Mouse (Mus musculus) cerebellum, adult 2 months (tissue): ENCODE measurements at regions not wholly inside any gene's neighbourhood (a gene's known extent, or its start where the extent isn't known, plus 50 kb on each side); places are given as distances from the start of the nearest gene placed in this dataset.

Source experiments
- DNase-seq, 2 experiments: peaks; one replicate each; pipeline ENCODE4 v3.0.0; 2021
- H3K27ac ChIP-seq: fragments of 200-500 bp; 2 replicates; pipeline ENCODE4 v1.5.1; 2012; ENCODE audit warnings: low read length, control low read depth, inconsistent platforms; ENCODE audit not compliant: insufficient read depth
- H3K27me3 ChIP-seq: fragments of 200-500 bp; 2 replicates; pipeline ENCODE4 v1.6.1; 2012; ENCODE audit warnings: inconsistent platforms, mild to moderate bottlenecking, low read length, moderate library complexity; ENCODE audit not compliant: control insufficient read depth, insufficient read depth
- H3K4me1 ChIP-seq: fragments of 200-500 bp; 2 replicates; pipeline ENCODE4 v1.6.1; 2011; ENCODE audit warnings: low read length; ENCODE audit not compliant: control insufficient read depth, insufficient read depth
- H3K4me3 ChIP-seq: fragments of 200-500 bp; replicated peaks from 2 replicates; pipeline ENCODE3; 2011; ENCODE audit warnings: mild to moderate bottlenecking, low read depth, low read length, control low read depth; ENCODE audit not compliant: insufficient read depth
- CTCF ChIP-seq: fragments of 200-500 bp; IDR thresholded peaks from 2 replicates; pipeline ENCODE4 v1.5.1; 2011; ENCODE audit warnings: low read depth, mild to moderate bottlenecking, control low read depth, low read length, moderate library complexity, borderline replicate concordance; ENCODE audit not compliant: insufficient read depth
- POLR2A ChIP-seq: fragments of 200-500 bp; IDR thresholded peaks from 2 replicates; pipeline ENCODE4 v1.6.1; 2011; ENCODE audit warnings: low read length, control low read depth, borderline replicate concordance; ENCODE audit not compliant: insufficient read depth
- WGBS: fragments of 180-500 bp; shearing (Covaris S2); methylation state at CpG from one replicate; pipeline ENCODE4 v1.1.7; 2018; 5-methylcytosine and 5-hydroxymethylcytosine counted together

DNA sequence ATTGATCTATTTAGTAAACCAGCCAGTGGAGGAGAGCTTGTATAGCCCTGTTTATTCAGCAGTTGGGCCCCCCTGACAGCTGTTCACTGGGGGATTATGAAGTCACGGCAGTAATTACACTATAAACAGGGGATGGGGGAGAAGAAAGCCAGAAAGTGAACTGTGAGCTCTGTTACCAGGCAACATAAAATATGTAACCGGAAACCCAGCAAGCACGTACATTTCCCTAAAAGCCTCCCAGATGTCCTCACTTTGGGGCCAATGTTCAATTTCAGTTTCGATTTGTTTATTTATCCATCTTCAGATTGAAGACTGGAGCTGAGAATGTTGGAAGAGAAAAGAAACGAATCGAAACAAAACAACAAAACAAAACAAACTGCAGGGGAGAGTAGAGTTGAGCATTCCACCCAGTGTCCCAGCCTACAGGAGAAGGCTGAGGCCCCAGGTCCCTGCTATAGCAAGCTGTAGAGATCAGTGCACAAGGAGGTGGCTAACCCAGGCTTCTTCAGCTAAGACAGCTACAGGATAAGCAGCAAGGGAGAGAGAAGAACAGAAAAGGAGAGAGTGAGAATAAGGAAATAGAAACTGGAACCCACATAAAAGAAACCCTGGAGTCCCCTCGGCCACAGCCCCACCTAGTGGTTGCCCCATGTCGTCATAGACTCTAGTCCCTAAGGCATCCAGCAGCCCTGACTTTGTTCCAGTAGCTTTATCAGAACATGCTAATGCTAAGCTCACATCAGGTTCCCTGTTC, 517.7 kb upstream of the Gm26657 start:
- no peak overlapping the region for H3K4me3 ChIP-seq
- no peaks in the 10 kb centered on the region; the same call in 1 of the 2 replicates for H3K27me3 ChIP-seq
- H3K4me1 ChIP-seq: no peaks in the 10 kb centered on the region
- DNase-seq: peak in 1 of 2 experiments; percentile 6
- TF ChIP-seq POLR2A: no peak
- TF ChIP-seq CTCF: peak; percentile 24; the same call in 1 of the 2 replicates
- 29% methylated on average over 8 of the region's 8 CpGs for WGBS
- H3K27ac ChIP-seq: no peak overlapping the region

DNA sequence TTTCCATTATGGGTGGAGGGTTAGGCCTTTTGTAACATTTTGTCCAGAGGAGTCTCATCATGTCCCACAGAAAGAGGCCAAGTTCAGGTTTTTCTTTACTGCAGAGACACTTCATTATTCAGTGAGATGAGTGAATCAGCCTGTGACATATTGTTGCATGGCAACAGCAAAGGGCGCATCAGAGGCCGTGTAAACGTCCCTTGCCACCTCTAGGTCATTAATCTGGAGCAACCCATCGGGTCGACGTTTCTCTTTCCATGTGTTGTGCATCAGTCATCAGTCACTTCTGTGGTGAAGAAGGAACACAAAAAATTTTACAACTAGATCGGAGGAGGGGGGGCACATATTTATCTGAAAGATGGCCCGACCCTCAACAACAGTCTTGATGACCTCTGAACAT, 519.3 kb upstream of the Gm26657 start:
- DNase-seq: no peak
- TF ChIP-seq POLR2A: no peak
- no peaks in the 10 kb centered on the region for H3K4me1 ChIP-seq
- H3K27me3 ChIP-seq: no peaks in the 10 kb centered on the region; the same call in 1 of the 2 replicates
- H3K27ac ChIP-seq: no peak overlapping the region
- H3K4me3 ChIP-seq: no peak overlapping the region
- 50% methylated on average over 8 of the region's 8 CpGs for WGBS

GRCm38 (mm10) chr4:56209499-56209898, 530.4 kb upstream of the Gm26657 start:
- no peak for TF ChIP-seq POLR2A
- no peak for TF ChIP-seq CTCF
- no peaks in the 10 kb centered on the region for H3K4me1 ChIP-seq
- no peak overlapping the region for H3K27ac ChIP-seq
- WGBS: 98% methylated on average over 2 of the region's 2 CpGs
- DNase-seq: no peak
- no peak overlapping the region for H3K4me3 ChIP-seq
- H3K27me3 ChIP-seq: no peaks in the 10 kb centered on the region; the same call in 1 of the 2 replicates

GRCm38 (mm10) chr4:56207726-56208125, 532.1 kb upstream of the Gm26657 start:
- Histone ChIP-seq H3K4me1 (no peaks in the 10 kb centered on the region), H3K27ac (no peak overlapping the region), H3K4me3 (no peak overlapping the region), H3K27me3 (no peaks in the 10 kb centered on the region)
- WGBS: 40% methylated on average over 5 of the region's 5 CpGs
- TF ChIP-seq CTCF: no peak
- TF ChIP-seq POLR2A: no peak
- no peak for DNase-seq

DNA sequence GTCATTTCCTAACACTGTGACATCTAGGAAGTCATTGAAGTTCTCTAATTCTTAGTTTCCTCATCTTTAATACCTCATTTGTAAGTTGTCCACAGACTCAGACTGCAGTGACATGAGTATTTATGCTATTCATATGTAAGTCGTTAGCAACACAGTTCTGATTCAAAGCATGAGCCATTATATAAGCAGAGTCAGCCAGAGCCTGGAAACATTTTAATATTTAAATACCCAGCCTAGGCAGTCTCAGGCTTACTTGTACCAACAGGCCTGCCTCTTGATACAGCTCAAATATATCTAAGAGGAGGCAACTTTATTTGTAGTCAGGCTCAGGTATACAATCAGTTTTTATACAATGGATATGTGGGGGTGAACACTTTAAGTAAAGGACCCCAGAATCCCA, 534.8 kb upstream of the Gm26657 start:
- TF ChIP-seq POLR2A: no peak
- no peak for TF ChIP-seq CTCF
- no peak for DNase-seq
- H3K27ac ChIP-seq: no peak overlapping the region
- no peaks in the 10 kb centered on the region for H3K4me1 ChIP-seq
- WGBS: 84% methylated on average over 1 of the region's 1 CpGs
- no peak overlapping the region for H3K4me3 ChIP-seq
- no peaks in the 10 kb centered on the region for H3K27me3 ChIP-seq

DNA sequence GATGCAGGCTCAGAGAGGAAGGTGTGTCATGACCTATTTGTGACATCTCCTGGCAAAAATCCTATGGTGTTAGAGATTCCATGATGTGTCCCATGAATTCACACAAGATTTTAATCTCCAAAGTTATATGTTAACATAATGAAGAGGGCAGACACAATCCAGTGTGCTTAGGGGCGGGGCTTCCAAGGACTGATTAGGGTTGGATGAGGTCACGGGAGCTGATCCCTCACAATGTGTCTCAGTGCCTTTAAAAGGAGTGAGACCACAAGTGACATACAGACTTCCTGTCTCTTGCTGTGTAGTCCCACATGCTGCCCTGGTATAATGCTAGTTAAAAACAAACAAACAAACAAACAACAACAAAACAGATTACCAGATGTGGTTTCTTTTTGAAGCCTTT, 546.5 kb upstream of the Gm26657 start:
- no peak for DNase-seq
- TF ChIP-seq POLR2A (no peak), CTCF (no peak)
- Histone ChIP-seq H3K4me1 (no peaks in the 10 kb centered on the region), H3K4me3 (no peak overlapping the region), H3K27me3 (no peaks in the 10 kb centered on the region), H3K27ac (no peak overlapping the region)
- WGBS: 81% methylated on average over 2 of the region's 2 CpGs

DNA sequence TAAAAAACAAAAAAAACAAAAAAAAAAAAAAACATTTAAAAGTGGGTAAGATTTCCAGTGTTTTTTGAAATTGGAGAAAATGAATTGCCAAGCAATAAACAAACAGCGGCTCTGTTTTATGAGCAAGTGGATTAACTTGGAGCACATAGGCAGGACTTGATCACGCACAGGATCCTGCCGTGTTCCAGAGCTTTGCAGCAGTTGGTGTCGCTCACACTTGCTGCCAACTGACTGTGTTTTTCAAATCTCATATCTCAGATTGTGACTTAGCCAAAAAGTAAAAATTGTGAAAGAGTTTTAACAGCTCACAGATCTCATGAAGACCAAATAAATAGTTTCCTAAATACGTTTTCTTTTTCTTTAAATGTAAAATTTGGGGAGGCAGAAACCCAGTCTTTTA, 547.4 kb upstream of the Gm26657 start:
- no peak for DNase-seq
- 72% methylated on average over 5 of the region's 5 CpGs for WGBS
- no peak for TF ChIP-seq POLR2A
- TF ChIP-seq CTCF: no peak
- Histone ChIP-seq H3K4me1 (no peaks in the 10 kb centered on the region), H3K27ac (no peak overlapping the region), H3K27me3 (no peaks in the 10 kb centered on the region), H3K4me3 (no peak overlapping the region)

DNA sequence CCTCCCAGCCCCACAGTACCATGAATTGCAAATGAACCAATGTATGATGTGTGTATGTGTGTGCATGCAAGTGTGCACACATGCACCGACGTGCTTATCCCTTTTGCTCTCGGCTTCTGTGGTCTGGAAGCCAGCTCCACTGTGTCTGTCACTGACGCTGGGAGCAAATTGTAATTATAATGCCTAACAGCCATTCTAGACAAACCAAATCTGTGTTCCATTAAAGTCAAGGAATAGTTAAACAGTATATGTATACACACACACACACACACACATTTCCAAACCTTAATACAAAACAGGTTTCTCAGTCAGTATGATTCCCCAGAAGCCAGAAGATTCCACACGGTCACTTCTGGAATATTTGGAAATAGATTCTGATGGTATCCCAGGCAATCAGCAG, 560.3 kb upstream of the Gm26657 start:
- 72% methylated on average over 5 of the region's 5 CpGs for WGBS
- no peaks in the 10 kb centered on the region for H3K27me3 ChIP-seq
- no peak for TF ChIP-seq CTCF
- no peak for TF ChIP-seq POLR2A

More for the DNA sequence above, 560.3 kb upstream of the Gm26657 start:
- Histone ChIP-seq H3K4me3 (no peak overlapping the region), H3K27ac (no peak overlapping the region), H3K4me1 (no peaks in the 10 kb centered on the region)
- no peak for DNase-seq
